Mouse (Mus musculus): Measurements from ENCODE around the gene Tdp1. TPM values are rescaled to one million over a fixed set of nuclear protein-coding genes. Genes with fewer than 3 reads are reported as not detected.
"Not testable (repeated sequence)": the region's sequence is repeated elsewhere in the genome, so short reads cannot be mapped to it uniquely, and the experiment has no call there.

Tdp1 gene
- total RNA-seq, 4 experiments from 2014 or later = 18.0 to 27.7 (median 22.2) TPM

DNA sequence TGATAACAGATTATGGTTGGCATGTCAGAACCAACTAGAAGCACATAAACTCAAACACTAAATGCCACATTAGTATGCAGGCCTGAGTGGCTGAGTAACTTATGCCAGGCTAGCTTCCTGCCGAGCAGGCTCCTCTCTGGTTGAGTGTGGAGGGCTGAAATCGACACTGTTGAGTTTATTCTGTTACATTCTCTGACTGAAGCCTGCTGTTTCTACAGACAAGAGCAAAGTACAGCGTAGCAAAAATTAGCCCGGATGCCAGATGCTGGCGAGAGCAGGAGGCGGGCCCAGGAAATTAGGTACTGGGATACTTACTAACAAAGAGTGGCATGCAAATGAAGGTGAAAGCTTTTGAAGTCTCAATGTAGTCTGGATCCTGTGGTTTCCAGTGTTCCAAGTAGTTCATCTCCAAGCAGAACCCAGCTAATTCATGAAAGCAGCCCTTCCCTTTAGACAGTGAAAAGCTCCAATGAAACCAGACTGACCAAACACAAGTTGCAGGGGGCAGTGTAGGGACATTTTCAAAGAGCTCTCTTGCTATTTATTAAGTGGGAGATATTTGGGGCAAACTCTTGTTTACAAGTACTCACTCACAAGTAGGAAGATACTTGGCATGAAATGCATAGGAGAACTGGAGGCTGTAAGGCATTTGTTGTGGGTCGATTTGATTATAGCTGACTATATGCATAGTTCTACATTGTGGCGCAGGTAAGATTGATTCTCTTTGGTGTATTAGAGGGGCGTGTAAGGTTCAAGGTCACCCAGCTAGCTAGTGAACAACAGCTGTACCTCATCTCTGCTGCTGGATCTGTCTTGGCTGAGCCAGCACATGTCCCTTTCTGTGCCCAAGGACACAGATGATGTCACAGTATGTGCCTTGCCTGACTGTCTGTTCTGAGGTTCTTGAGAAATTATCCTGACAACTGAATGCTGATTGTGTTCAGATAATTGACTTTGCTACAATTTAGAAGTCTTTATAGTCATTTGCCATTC, 74.0 kb downstream of the Tdp1 start:
- peak in 1 of 2 experiments; percentile 21 for DNase-seq (ENCODE audit: low spot score in 2 of 2)

DNA sequence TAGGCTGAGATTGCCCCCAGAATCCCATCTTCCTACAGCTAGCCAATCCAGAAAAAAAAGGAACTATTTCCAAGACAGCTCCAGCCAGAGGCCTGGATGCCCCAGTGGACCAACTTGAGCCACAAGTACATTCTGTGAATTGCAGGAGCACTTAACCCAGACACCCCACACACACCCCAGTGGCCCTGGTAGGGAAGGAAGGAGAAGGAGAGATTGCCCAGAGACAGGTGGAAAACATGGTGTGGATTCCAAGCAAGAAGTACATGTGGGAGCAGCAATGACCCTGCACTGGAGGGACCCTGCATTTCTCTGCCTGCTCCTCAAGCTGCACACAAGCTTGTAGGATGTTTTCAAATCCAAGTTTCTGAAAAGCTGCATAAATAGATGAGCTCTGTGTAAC, 75.0 kb downstream of the Tdp1 start:
- DNase-seq (ENCODE audit: low spot score in 2 of 2) = no peak

DNA sequence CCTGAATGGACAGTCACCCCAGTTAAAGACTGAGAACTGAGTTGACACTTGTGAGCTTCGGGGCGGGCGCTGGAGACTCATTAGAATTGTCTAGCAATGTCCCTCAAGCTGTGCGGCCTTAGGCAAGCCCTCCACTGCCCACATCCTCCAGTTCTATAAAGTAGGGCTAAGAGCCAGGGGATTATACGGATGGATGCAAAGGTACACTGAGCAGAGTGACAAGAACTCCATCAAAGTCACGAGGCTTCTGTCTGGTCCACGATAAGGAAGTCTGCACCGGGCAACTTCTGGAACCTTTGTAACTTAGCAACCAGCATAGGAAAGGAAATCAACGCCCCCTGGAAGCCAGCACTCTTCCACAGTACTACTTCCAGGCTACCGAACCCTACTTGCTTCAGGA, 75.6 kb downstream of the Tdp1 start:
- no peak for DNase-seq (ENCODE audit: low spot score in 2 of 2)

GRCm38 (mm10) chr12:99960675-99961074, 76.4 kb downstream of the Tdp1 start:
- DNase-seq (ENCODE audit: low spot score in 2 of 2) = no peak

GRCm38 (mm10) chr12:99964301-99965202, 80.2 kb downstream of the Tdp1 start, which contains the start of gene Kcnk13:
Kcnk13 (plus strand) TSS chr12:99964499.
- peak; percentile 68 to 70 for DNase-seq (ENCODE audit: low spot score in 2 of 2)

GRCm38 (mm10) chr12:99965203-99966115, 81.1 kb downstream of the Tdp1 start:
- DNase-seq (ENCODE audit: low spot score in 2 of 2) = no peak

DNA sequence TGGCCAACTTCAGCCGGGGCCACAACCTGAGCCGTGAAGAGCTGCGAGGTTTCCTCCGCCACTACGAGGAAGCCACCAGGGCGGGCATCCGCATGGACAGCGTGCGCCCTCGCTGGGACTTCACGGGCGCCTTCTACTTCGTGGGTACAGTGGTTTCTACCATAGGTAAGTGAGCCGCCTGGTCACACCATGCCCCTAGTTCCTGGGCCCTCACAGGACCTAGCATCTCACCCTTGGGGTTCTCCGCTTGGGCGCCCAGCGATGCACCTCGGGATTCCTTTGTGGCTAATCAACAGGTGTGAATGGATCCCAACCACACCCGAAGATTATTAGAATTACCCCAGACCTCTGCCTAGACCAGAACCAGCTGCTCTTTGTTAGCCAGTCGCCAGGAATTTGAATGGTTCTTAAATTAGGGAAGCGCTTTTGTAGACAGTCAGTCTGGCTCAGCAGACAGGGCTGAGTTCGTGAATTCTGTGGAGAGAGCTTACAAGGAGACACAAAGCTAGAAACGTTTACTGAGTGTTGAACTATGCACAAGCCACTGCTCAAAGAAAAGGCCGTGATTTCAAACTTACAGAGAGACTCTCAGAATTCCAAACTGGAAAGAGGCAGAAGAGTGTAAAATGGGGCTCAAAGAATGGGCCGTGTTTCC, 81.9 kb downstream of the Tdp1 start:
- DNase-seq (ENCODE audit: low spot score in 2 of 2) = no peak

DNA sequence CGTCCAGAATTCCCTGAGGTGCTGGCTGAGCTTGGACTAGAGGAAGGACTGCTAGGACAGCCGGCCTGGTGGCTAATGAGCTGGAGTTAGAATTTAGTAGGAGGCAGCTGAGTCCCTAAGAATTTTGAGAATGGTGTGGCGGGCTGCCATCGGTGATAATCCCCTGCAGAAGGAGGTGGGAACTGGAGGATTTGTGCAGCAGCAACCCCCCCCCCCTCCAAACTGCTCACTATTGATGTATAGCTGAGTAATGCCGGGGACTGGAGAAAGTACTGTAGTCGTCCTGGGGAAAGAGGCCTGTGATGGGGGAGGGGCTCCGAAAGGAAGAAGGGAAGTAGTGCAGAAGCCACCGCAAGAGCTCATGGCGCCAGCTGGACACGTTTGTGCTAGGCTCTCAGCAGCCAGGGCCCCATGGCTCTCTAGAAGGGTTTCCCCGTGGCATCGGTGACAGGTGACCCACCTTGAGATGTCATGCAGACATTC, 82.6 kb downstream of the Tdp1 start:
- no peak for DNase-seq (ENCODE audit: low spot score in 2 of 2)

GRCm38 (mm10) chr12:99969906-99970305, 85.6 kb downstream of the Tdp1 start:
- no peak for DNase-seq (ENCODE audit: low spot score in 2 of 2)

GRCm38 (mm10) chr12:99971205-99971894, 87.0 kb downstream of the Tdp1 start:
- DNase-seq (ENCODE audit: low spot score in 2 of 2) = not testable (repeated sequence)

DNA sequence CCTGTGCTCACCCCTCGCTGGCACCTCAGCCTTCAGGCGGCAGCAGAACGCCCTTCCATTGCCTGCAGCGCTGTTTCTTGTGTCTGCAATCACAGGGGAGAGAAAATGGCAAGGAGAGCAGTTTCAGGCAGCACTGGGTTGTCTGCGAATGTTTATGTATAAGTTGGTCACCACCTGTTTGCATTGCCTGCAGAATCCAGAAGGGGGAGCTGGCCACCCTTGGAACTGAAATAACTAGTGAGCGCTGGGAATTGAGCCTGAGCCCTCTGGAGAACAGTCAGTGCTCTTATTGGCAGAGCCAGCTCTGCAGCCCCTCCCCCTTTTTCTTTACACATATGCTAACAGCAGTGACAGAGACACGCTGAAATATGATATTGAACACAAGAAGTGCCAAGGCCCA, 88.5 kb downstream of the Tdp1 start:
- no peak for DNase-seq (ENCODE audit: low spot score in 2 of 2)

DNA sequence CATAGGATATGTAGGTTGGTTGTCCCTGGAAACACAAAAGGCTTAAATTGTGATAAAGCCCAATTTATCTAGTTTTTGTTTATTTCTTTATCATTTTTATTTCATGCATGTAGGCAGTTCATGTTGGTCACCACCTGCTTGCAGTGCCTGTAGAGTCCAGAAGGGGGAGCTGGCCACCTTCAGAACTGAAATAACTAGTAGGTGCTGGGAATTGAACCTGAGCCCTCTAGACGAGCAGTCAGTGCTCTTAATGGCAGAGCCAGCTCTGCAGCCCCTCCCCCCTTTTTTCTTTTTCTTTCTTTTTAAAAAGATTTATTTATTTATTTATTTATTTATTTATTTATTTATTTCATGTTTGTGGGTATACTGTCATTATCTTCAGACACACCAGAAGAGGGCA, 89.3 kb downstream of the Tdp1 start:
- DNase-seq (ENCODE audit: low spot score in 2 of 2) = no peak

- no peak for DNase-seq (ENCODE audit: low spot score in 2 of 2)
These were observed 95.2 kb downstream of the Tdp1 start for GRCm38 (mm10) chr12:99979541-99979940.

GRCm38 (mm10) chr12:99986797-99987196, 102.5 kb downstream of the Tdp1 start:
- no peak for DNase-seq (ENCODE audit: low spot score in 2 of 2)

- no peak for DNase-seq (ENCODE audit: low spot score in 2 of 2)
These were observed 103.8 kb downstream of the Tdp1 start for GRCm38 (mm10) chr12:99988144-99988543.

GRCm38 (mm10) chr12:99992362-99992862, 108.1 kb downstream of the Tdp1 start:
- DNase-seq (ENCODE audit: low spot score in 2 of 2) = no peak

DNA sequence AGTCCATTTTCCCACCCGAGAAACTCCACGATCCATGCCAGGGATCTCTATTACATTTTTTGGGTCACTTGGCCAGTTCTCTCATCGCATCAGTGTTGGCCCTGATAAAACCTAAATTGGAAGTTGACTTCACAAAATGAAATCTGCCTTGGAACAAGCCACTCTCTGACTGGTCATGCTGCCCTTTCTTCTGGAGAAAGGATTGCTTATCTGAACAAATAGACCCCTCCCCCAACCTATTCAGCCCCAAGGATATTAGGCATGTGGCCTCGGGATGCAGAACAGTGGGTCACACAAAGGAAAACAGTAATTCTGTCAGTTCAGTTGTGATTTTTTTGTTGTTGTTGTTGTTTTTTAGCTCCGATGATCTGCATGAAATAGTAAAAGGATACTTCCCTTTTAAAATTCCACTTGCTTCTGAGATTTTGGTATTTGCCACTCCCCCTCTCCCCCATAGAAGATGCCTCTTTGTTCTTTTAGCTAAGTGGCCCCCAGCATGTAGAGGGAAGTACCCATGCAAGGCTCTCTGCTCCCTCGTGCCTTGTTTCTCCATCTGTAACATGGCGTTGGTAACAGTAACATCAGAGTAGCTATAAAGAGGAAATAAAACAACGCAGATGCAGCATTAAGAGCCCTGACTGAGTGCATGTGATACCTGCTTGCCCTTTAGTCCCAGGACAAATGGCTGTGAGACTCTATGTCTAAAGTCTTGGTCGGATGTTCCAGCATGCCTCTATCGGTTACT, 109.0 kb downstream of the Tdp1 start:
- no peak for DNase-seq (ENCODE audit: low spot score in 2 of 2)

GRCm38 (mm10) chr12:99995951-99996350, 111.6 kb downstream of the Tdp1 start:
- DNase-seq (ENCODE audit: low spot score in 2 of 2) = no peak

- DNase-seq (ENCODE audit: low spot score in 2 of 2) = no peak
These were observed 115.4 kb downstream of the Tdp1 start for GRCm38 (mm10) chr12:99999726-100000125.
